Mouse (Mus musculus): Measurements from ENCODE around the gene Rexo5.

- TF ChIP-seq POLR2A (IDR thresholded peaks at IDR 0.05; ENCODE audit: extremely low read depth, insufficient read depth, low read length) (no peak), CTCF (IDR thresholded peaks at IDR 0.05; ENCODE audit: extremely low read depth, insufficient read depth, low read length) (no peak)
Measured at GRCm38 (mm10) chr7:119894818-119895544, 101.2 kb downstream of the Rexo5 start.

Measured in cortical plate, adult 2 months (tissue).